Mouse (Mus musculus): ENCODE measurements around the gene Tbc1d13. TPM values are rescaled to one million over a fixed set of nuclear protein-coding genes. Genes with fewer than 3 reads are reported as not detected.

Tbc1d13 gene
- polyA plus RNA-seq, 1 experiment from 2014 or later: 13.3 TPM

- DNase-seq (ENCODE audit: low spot score, missing footprints): no peak
- 91% methylated on average over 5 of the region's 5 CpGs for WGBS
- Histone ChIP-seq H3K36me3 (ENCODE audit: control insufficient read depth, insufficient read depth, low read length) (no peaks in the 10 kb centered on the region), H3K27ac (ENCODE audit: low read depth, low read length) (no peak overlapping the region), H3K9me3 (ENCODE audit: control insufficient read depth, low read length) (no peaks in the 10 kb centered on the region), H3K9ac (ENCODE audit: low read length) (no peak overlapping the region), H3K27me3 (ENCODE audit: control insufficient read depth, insufficient read depth, low read length) (no peaks in the 10 kb centered on the region), H3K4me3 (ENCODE audit: low read depth, low read length) (no peak overlapping the region), H3K4me2 (no peak overlapping the region), H3K4me1 (ENCODE audit: control insufficient read depth, insufficient read depth, low read length) (peaks cover 8% of the 10 kb centered on the region)
- no peak for ATAC-seq (ENCODE audit: low FRiP score)
Observed at GRCm38 (mm10) chr2:30200388-30200925, 66.9 kb downstream of the Tbc1d13 start.

Other genes starting within 250 kb of the Tbc1d13 start
- 79.4 and 86.7 TPM in 2 replicates for gene Odf2, start 244.5 kb upstream of the Tbc1d13 start, polyA plus RNA-seq (2014; fragmentation: Nextera tagmentation; extraction: Ambion mirVana)
- gene Gle1, start 198.3 kb upstream of the Tbc1d13 start, polyA plus RNA-seq (2014; fragmentation: Nextera tagmentation; extraction: Ambion mirVana): 52.5 and 57.4 TPM in 2 replicates
- gene Sptan1, start 168.2 kb upstream of the Tbc1d13 start, polyA plus RNA-seq (2014; fragmentation: Nextera tagmentation; extraction: Ambion mirVana): 136 and 144 TPM in 2 replicates
- gene Wdr34, start 84.9 kb upstream of the Tbc1d13 start, polyA plus RNA-seq (2014; fragmentation: Nextera tagmentation; extraction: Ambion mirVana): 25.5 and 25.9 TPM in 2 replicates
- 741 and 754 TPM in 2 replicates for gene Set, start 76.4 kb upstream of the Tbc1d13 start, polyA plus RNA-seq (2014; fragmentation: Nextera tagmentation; extraction: Ambion mirVana)
- gene Pkn3, start 56.1 kb upstream of the Tbc1d13 start, polyA plus RNA-seq (2014; fragmentation: Nextera tagmentation; extraction: Ambion mirVana): 6.4 and 8.4 TPM in 2 replicates
- gene Zdhhc12, start 40.1 kb upstream of the Tbc1d13 start, polyA plus RNA-seq (2014; fragmentation: Nextera tagmentation; extraction: Ambion mirVana): 28.0 and 30.6 TPM in 2 replicates
- gene Zer1, start 9.2 kb upstream of the Tbc1d13 start, polyA plus RNA-seq (2014; fragmentation: Nextera tagmentation; extraction: Ambion mirVana): 5.1 and 6.0 TPM in 2 replicates
- 11.6 and 13.7 TPM in 2 replicates for gene Endog, start 37.7 kb downstream of the Tbc1d13 start, polyA plus RNA-seq (2014; fragmentation: Nextera tagmentation; extraction: Ambion mirVana)
- 65.0 and 69.8 TPM in 2 replicates for gene Spout1, start 44.7 kb downstream of the Tbc1d13 start, polyA plus RNA-seq (2014; fragmentation: Nextera tagmentation; extraction: Ambion mirVana)
- gene Kyat1, start 72.1 kb downstream of the Tbc1d13 start, polyA plus RNA-seq (2014; fragmentation: Nextera tagmentation; extraction: Ambion mirVana): 8.2 and 9.6 TPM in 2 replicates
- 49.2 and 51.7 TPM in 2 replicates for gene Lrrc8a, start 104.0 kb downstream of the Tbc1d13 start, polyA plus RNA-seq (2014; fragmentation: Nextera tagmentation; extraction: Ambion mirVana)
- gene Gm28035, start 106.8 kb downstream of the Tbc1d13 start, polyA plus RNA-seq (2014; fragmentation: Nextera tagmentation; extraction: Ambion mirVana): 0.05 and 0.21 TPM in 2 replicates
- gene Phyhd1, start 132.5 kb downstream of the Tbc1d13 start, polyA plus RNA-seq (2014; fragmentation: Nextera tagmentation; extraction: Ambion mirVana): 2.9 and 3.5 TPM in 2 replicates
- gene Gm28038, start 147.3 kb downstream of the Tbc1d13 start, polyA plus RNA-seq (2014; fragmentation: Nextera tagmentation; extraction: Ambion mirVana): not detected in 2 replicates
- gene Dolk, start 152.6 kb downstream of the Tbc1d13 start, polyA plus RNA-seq (2014; fragmentation: Nextera tagmentation; extraction: Ambion mirVana): 23.6 and 25.7 TPM in 2 replicates
- gene Nup188, start 152.7 kb downstream of the Tbc1d13 start, polyA plus RNA-seq (2014; fragmentation: Nextera tagmentation; extraction: Ambion mirVana): 46.0 and 53.7 TPM in 2 replicates
- gene Sh3glb2, start 225.6 kb downstream of the Tbc1d13 start, polyA plus RNA-seq (2014; fragmentation: Nextera tagmentation; extraction: Ambion mirVana): 42.0 and 48.1 TPM in 2 replicates
- gene Miga2, start 230.5 kb downstream of the Tbc1d13 start, polyA plus RNA-seq (2014; fragmentation: Nextera tagmentation; extraction: Ambion mirVana): 16.6 TPM in 2 replicates